Mouse (Mus musculus) midbrain, embryonic 15.5 days (tissue): Measurements from ENCODE around the gene Hoxb3. TPM values are rescaled to one million over a fixed set of nuclear protein-coding genes. Genes with fewer than 3 reads are reported as not detected.

ENCODE experiments used
- ATAC-seq: fragments of 200-750 bp; cut with Nextera tagmentation; replicated peaks from 2 replicates; pipeline ENCODE4 v1.8.0; 2017; ENCODE audit warnings: moderate TSS enrichment
- H3K27ac ChIP-seq: fragments of 300-500 bp; sonication (generic); 2 replicates; pipeline ENCODE4 v1.5.1; 2015; ENCODE audit warnings: mild to moderate bottlenecking, inconsistent platforms
- H3K27me3 ChIP-seq: fragments of 300-500 bp; sonication (generic); replicated peaks from 2 replicates; pipeline ENCODE4 v1.6.1; 2015; ENCODE audit warnings: inconsistent platforms
- H3K36me3 ChIP-seq: fragments of 300-500 bp; sonication (generic); replicated peaks from 2 replicates; pipeline ENCODE4 v1.6.1; 2015; ENCODE audit warnings: inconsistent platforms
- H3K4me1 ChIP-seq: fragments of 300-500 bp; sonication (generic); 2 replicates; pipeline ENCODE4 v1.6.1; 2015; ENCODE audit warnings: inconsistent platforms
- H3K4me2 ChIP-seq: fragments of 300-500 bp; sonication (generic); 2 replicates; pipeline ENCODE4 v1.6.1; 2015; ENCODE audit warnings: inconsistent platforms, mild to moderate bottlenecking, moderate library complexity
- H3K4me3 ChIP-seq: fragments of 300-500 bp; sonication (generic); 2 replicates; pipeline ENCODE4 v1.5.1; 2015; ENCODE audit warnings: mild to moderate bottlenecking, inconsistent platforms
- H3K9ac ChIP-seq: fragments of 300-500 bp; sonication (generic); 2 replicates; pipeline ENCODE4 v1.6.1; 2015; ENCODE audit warnings: mild to moderate bottlenecking, inconsistent platforms
- H3K9me3 ChIP-seq: fragments of 300-500 bp; sonication (generic); 2 replicates; pipeline ENCODE4 v1.6.1; 2016; ENCODE audit warnings: inconsistent platforms
- WGBS: fragments of 180-500 bp; shearing (Covaris S2); methylation state at CpG from one replicate; pipeline ENCODE4 v1.1.7; 2015; ENCODE audit warnings: mixed read lengths; 5-methylcytosine and 5-hydroxymethylcytosine counted together
- microRNA counts: library from miRNA; unstranded; fragments of <30 nt; microRNA quantifications from one replicate; lab custom pipeline; 2016
- microRNA-seq: library from miRNA; unstranded; fragments of <30 nt; microRNA quantifications from one replicate; pipeline ENCODE4, GENCODE M21; 2016
- polyA plus RNA-seq: library from polyadenylated mRNA; unstranded; fragments of >200 nt; fragmentation: Nextera tagmentation; extraction: Ambion mirVana; gene quantifications from 2 replicates; pipeline ENCODE4 v1.2.1, GENCODE M21; 2015

Gene Hoxb3
- polyA plus RNA-seq, 1 experiment from 2014 or later, result not detected

GRCm38 (mm10) chr11:96369140-96369539 is 46.0 kb downstream of the Hoxb3 start:
- Histone ChIP-seq H3K4me2 (no peak overlapping the region), H3K27ac (no peak overlapping the region), H3K4me3 (no peak overlapping the region), H3K9ac (no peak overlapping the region), H3K36me3 (no peaks in the 10 kb centered on the region), H3K4me1 (no peaks in the 10 kb centered on the region), H3K9me3 (no peaks in the 10 kb centered on the region), H3K27me3 (peaks cover 95% of the 10 kb centered on the region)
- WGBS, result 6% methylated on average over 7 of the region's 7 CpGs
- no peak for ATAC-seq

GRCm38 (mm10) chr11:96371726-96372125 is 48.6 kb downstream of the Hoxb3 start:
- Histone ChIP-seq H3K27me3 (peaks cover 95% of the 10 kb centered on the region), H3K4me1 (no peaks in the 10 kb centered on the region), H3K9ac (no peak overlapping the region), H3K27ac (no peak overlapping the region), H3K4me2 (no peak overlapping the region), H3K9me3 (no peaks in the 10 kb centered on the region), H3K4me3 (no peak overlapping the region), H3K36me3 (no peaks in the 10 kb centered on the region)
- no peak for ATAC-seq
- 10% methylated on average over 3 of the region's 3 CpGs for WGBS

GRCm38 (mm10) chr11:96372519-96372918 is 49.4 kb downstream of the Hoxb3 start:
- H3K4me1 ChIP-seq, result no peaks in the 10 kb centered on the region
- H3K9me3 ChIP-seq, result no peaks in the 10 kb centered on the region
- peaks cover 93% of the 10 kb centered on the region for H3K27me3 ChIP-seq
- no peak overlapping the region for H3K4me2 ChIP-seq
- H3K4me3 ChIP-seq, result no peak overlapping the region
- 5% methylated on average over 3 of the region's 3 CpGs for WGBS
- no peak for ATAC-seq
- no peak overlapping the region for H3K9ac ChIP-seq
- H3K27ac ChIP-seq, result no peak overlapping the region
- no peaks in the 10 kb centered on the region for H3K36me3 ChIP-seq

- H3K9ac ChIP-seq, result no peak overlapping the region
- no peak overlapping the region for H3K4me2 ChIP-seq
- H3K27ac ChIP-seq, result no peak overlapping the region
- no peaks in the 10 kb centered on the region for H3K9me3 ChIP-seq
- no peak for ATAC-seq
- no peaks in the 10 kb centered on the region for H3K36me3 ChIP-seq
- no peak overlapping the region for H3K4me3 ChIP-seq
- H3K27me3 ChIP-seq, result peaks cover 83% of the 10 kb centered on the region
- 3% methylated on average over 7 of the region's 7 CpGs for WGBS
- no peaks in the 10 kb centered on the region for H3K4me1 ChIP-seq
These were observed 51.7 kb downstream of the Hoxb3 start for GRCm38 (mm10) chr11:96374810-96375209.

GRCm38 (mm10) chr11:96383381-96383780 is 60.3 kb downstream of the Hoxb3 start:
- Histone ChIP-seq H3K9ac (no peak overlapping the region), H3K27ac (no peak overlapping the region), H3K4me3 (no peak overlapping the region), H3K9me3 (no peaks in the 10 kb centered on the region), H3K27me3 (peaks cover 11% of the 10 kb centered on the region; the same call in 1 of the 2 replicates), H3K4me1 (no peaks in the 10 kb centered on the region), H3K36me3 (no peaks in the 10 kb centered on the region), H3K4me2 (no peak overlapping the region)
- ATAC-seq, result no peak
- WGBS, result 80% methylated on average over 5 of the region's 5 CpGs

- no peak overlapping the region for H3K27ac ChIP-seq
- H3K4me1 ChIP-seq, result no peaks in the 10 kb centered on the region
- no peaks in the 10 kb centered on the region for H3K36me3 ChIP-seq
- WGBS, result 88% methylated on average over 2 of the region's 2 CpGs
- no peak for ATAC-seq
- no peak overlapping the region for H3K4me3 ChIP-seq
- H3K27me3 ChIP-seq, result no peaks in the 10 kb centered on the region
- H3K4me2 ChIP-seq, result no peak overlapping the region
- H3K9me3 ChIP-seq, result no peaks in the 10 kb centered on the region
- H3K9ac ChIP-seq, result no peak overlapping the region
These were observed 64.5 kb downstream of the Hoxb3 start for GRCm38 (mm10) chr11:96387635-96388034.

GRCm38 (mm10) chr11:96396772-96397626 is 73.9 kb downstream of the Hoxb3 start:
- H3K4me1 ChIP-seq, result peaks cover 5% of the 10 kb centered on the region
- WGBS, result 11% methylated on average over 15 of the region's 15 CpGs
- H3K27ac ChIP-seq, result no peak overlapping the region

More at GRCm38 (mm10) chr11:96396772-96397626, 73.9 kb downstream of the Hoxb3 start:
- no peak overlapping the region for H3K4me3 ChIP-seq
- ATAC-seq, result no peak
- no peaks in the 10 kb centered on the region for H3K9me3 ChIP-seq
- peaks cover 13% of the 10 kb centered on the region for H3K27me3 ChIP-seq
- no peak overlapping the region for H3K9ac ChIP-seq
- H3K4me2 ChIP-seq, result no peak overlapping the region
- no peaks in the 10 kb centered on the region for H3K36me3 ChIP-seq

MicroRNAs encoded within 50 kb of the gene (microRNA counts, 519-probe panel; counts per million panel counts)
- microRNA mmu-miR-10a (lab: Ali Mortazavi, UCI), result 2,101 counts per million, percentile 22 among the panel's probes with 10 or more counts

Small RNA genes within 50 kb of the gene (microRNA-seq; reads per million reads assigned to microRNA genes)
- 970 reads per million, percentile 80 among the genes with 10 or more reads in this experiment for gene Mir10a

Other genes starting within 250 kb of the Hoxb3 start
- 546 and 607 TPM in 2 replicates for gene Atp5g1, start 247.7 kb upstream of the Hoxb3 start, polyA plus RNA-seq
- not detected in 2 replicates for gene Calcoco2, start 211.4 kb upstream of the Hoxb3 start, polyA plus RNA-seq
- 0.14 and 0.26 TPM in 2 replicates for gene Ttll6, start 189.5 kb upstream of the Hoxb3 start, polyA plus RNA-seq
- gene Hoxb13, start 129.0 kb upstream of the Hoxb3 start, polyA plus RNA-seq, result not detected in 2 replicates
- not detected in 2 replicates for gene Hoxb9, start 51.9 kb upstream of the Hoxb3 start, polyA plus RNA-seq
- gene Hoxb8, start 41.4 kb upstream of the Hoxb3 start, polyA plus RNA-seq, result not detected in 2 replicates
- gene Hoxb7, start 36.7 kb upstream of the Hoxb3 start, polyA plus RNA-seq, result not detected in 2 replicates
- gene Hoxb6, start 30.9 kb upstream of the Hoxb3 start, polyA plus RNA-seq, result 0.13 and 0.34 TPM in 2 replicates
- gene Hoxb5, start 20.0 kb upstream of the Hoxb3 start, polyA plus RNA-seq, result 0.09 and 0.70 TPM in 2 replicates
- not detected in 2 replicates for gene Hoxb4, start 5.1 kb upstream of the Hoxb3 start, polyA plus RNA-seq
- 0.17 and 0.32 TPM in 2 replicates for gene Hoxb2, start 27.2 kb downstream of the Hoxb3 start, polyA plus RNA-seq
- not detected in 2 replicates for gene Hoxb1, start 42.4 kb downstream of the Hoxb3 start, polyA plus RNA-seq
- gene Skap1, start 141.3 kb downstream of the Hoxb3 start, polyA plus RNA-seq, result 3.0 and 3.8 TPM in 2 replicates